Mouse (Mus musculus) gonadal fat pad, adult 2 months (tissue): Measurements from ENCODE around the gene Vamp1. TPM values are rescaled to one million over a fixed set of nuclear protein-coding genes. Genes with fewer than 3 reads are reported as not detected.

Experiments used
- DNase-seq: peaks from one replicate; pipeline ENCODE4 v3.0.0-alpha.2; 2012; ENCODE audit warnings: low read depth
- polyA plus RNA-seq: library from polyadenylated mRNA; depleted of rRNA; stranded (reverse); fragments of >200 nt; gene quantifications from 2 replicates; pipeline ENCODE4 v1.2.3, GENCODE M21; 2012; rRNA removed

Gene Vamp1
- polyA plus RNA-seq, 1 experiment = 39.4 TPM

DNA sequence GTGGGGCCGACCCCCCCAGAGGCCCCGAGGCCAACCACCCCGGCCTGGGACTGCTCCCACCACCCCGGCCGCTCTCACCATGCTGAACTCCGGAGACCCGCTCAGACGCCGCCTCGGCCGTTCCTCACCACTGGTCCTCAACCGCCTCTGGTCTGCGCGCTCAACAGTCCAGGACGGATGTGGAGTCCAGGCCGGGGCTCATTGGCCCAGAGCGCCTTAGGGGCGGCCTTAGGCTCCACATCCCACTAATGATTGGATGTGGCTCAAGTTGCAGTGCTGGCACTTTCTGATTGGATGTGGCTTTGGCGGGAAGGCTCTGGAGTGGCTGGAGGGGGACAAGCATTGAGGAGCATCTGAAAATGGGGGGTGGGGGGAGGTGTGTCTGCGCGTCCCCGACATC lies 70.5 kb downstream of the Vamp1 start, which contains the start of gene Tuba3a:
TSS of gene Tuba3a (minus strand) at position 153 of the 400 bp plus-strand sequence.
- DNase-seq = no peak

DNA sequence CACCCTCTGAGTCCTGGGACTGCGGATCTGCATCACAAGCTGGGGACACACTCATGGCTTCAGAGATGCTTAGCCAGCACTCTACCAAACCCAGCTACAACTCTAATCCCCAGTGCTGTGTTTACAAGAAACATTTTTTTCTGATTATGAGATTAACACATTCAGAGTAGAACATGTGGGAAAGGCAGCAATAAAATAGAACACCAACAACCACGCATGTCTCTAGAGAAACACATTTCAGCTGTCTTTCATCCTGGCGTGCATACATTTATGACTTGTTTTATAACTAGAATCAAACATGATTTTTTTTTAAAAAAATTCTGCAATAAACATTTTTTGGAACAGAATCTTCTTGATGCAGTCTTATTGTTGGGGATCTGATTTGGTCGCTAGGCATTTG lies 71.6 kb downstream of the Vamp1 start:
- no peak for DNase-seq

DNA sequence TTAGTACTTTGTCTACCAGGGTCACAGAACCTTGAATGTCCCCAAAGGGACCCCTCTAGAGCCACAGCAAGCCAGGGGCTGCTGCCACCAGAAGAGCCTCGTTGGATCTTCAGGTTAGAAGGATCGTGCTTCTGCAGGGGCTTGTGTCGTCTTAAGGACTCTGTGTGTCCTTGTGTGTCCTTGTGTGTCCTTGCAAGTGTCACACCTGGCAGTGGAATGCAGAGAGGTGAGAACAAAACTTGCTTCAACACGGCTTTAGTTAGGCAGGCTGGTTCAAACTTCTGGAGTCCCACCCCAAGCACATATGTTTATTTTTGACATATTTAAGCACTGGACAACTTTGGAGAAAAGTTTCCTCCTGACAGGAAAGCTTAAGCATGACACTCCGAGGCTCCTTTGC lies 73.4 kb downstream of the Vamp1 start:
- DNase-seq = no peak

DNA sequence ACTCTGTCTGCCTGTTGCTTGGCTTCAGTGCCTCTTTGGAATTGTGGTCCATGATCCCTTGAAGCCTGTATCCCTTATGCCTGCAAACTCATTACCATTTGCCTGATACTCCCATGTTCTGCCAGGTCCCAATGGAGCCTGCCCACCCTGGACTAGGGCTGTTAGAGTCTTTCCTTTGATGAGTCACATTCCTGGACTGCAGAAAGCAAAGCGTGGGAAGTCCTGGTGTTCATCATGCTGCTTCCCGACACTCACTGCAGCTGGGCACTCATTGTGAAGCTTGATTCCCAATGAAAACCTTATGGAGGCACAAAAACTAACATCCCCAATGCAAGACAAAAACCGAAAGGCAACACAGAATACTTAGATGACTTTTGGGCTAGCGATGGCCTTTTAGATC lies 76.0 kb downstream of the Vamp1 start:
- no peak for DNase-seq

DNA sequence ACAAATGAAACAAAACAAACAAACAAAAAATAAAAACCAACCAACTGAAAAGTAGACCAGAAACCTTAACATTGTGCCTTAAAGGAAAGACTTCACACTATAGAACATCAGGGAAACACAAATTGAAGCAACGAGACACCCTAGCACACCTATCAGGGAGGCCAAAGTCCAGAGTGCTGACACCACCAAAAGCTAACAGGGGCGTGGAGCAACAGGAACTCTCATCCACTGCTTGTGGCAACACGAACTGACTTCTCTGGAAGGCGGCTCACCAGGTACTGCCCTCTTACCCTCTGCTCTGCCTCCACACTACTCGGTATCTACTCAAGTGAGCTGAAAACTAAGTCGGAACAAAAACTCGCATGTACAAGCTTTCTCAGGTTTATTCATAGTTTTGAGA lies 76.9 kb downstream of the Vamp1 start:
- DNase-seq = no peak

DNA sequence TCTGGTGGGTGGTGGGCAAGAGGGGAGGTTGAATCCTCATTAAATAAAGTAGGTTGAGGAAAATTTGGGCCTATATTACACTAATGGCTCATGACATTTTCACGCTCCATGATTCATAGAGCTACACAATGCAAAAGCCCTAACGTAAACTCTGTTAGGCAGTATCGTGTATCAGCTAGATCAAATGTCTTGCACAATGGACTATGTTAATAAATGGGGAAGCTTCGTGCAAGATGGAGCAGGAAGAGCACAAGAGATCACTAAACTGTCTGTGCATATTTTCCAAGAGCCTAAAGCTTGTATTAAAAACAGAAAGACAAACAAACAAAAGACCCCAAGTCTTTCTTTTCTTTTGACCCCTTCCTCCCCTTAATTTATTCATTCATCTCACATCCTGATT lies 78.7 kb downstream of the Vamp1 start:
- DNase-seq = no peak

Other genes starting within 250 kb of the Vamp1 start
- gene Pianp, start 218.9 kb upstream of the Vamp1 start, polyA plus RNA-seq = 1.3 and 2.0 TPM in 2 replicates
- 41.9 and 45.0 TPM in 2 replicates for gene Zfp384, start 206.4 kb upstream of the Vamp1 start, polyA plus RNA-seq
- 43.6 and 59.6 TPM in 2 replicates for gene Ing4, start 175.8 kb upstream of the Vamp1 start, polyA plus RNA-seq
- gene Acrbp, start 165.9 kb upstream of the Vamp1 start, polyA plus RNA-seq = 16.2 and 18.2 TPM in 2 replicates
- 5.3 and 5.7 TPM in 2 replicates for gene Lpar5, start 147.6 kb upstream of the Vamp1 start, polyA plus RNA-seq
- 50.4 and 165 TPM in 2 replicates for gene Chd4, start 119.6 kb upstream of the Vamp1 start, polyA plus RNA-seq
- 13.3 and 14.0 TPM in 2 replicates for gene Nop2, start 83.6 kb upstream of the Vamp1 start, polyA plus RNA-seq
- 20.9 and 21.5 TPM in 2 replicates for gene Iffo1, start 70.3 kb upstream of the Vamp1 start, polyA plus RNA-seq
- gene Gapdh, start 49.1 kb upstream of the Vamp1 start, polyA plus RNA-seq = 2,859 and 3,359 TPM in 2 replicates
- gene Ncapd2, start 23.9 kb upstream of the Vamp1 start, polyA plus RNA-seq = 21.6 and 26.7 TPM in 2 replicates
- 85.6 and 88.7 TPM in 2 replicates for gene Mrpl51, start 23.8 kb upstream of the Vamp1 start, polyA plus RNA-seq
- gene Tapbpl, start 16.3 kb downstream of the Vamp1 start, polyA plus RNA-seq = 21.7 and 26.6 TPM in 2 replicates
- 1.0 and 1.7 TPM in 2 replicates for gene Cd27, start 21.5 kb downstream of the Vamp1 start, polyA plus RNA-seq
- gene Tuba3a, start 70.5 kb downstream of the Vamp1 start, polyA plus RNA-seq = 2.7 and 7.9 TPM in 2 replicates
- 91.9 and 95.1 TPM in 2 replicates for gene Ltbr, start 98.3 kb downstream of the Vamp1 start, polyA plus RNA-seq
- gene Scnn1a, start 105.1 kb downstream of the Vamp1 start, polyA plus RNA-seq = 25.9 and 40.7 TPM in 2 replicates
- 150 and 179 TPM in 2 replicates for gene Tnfrsf1a, start 133.8 kb downstream of the Vamp1 start, polyA plus RNA-seq
- gene Plekhg6, start 165.2 kb downstream of the Vamp1 start, polyA plus RNA-seq = 2.1 and 2.8 TPM in 2 replicates